Mouse (Mus musculus): ENCODE measurements at regions not wholly inside any gene's neighbourhood (a gene's known extent, or its start where the extent isn't known, plus 50 kb on each side); places are given as distances from the start of the nearest gene placed in this dataset.

DNA sequence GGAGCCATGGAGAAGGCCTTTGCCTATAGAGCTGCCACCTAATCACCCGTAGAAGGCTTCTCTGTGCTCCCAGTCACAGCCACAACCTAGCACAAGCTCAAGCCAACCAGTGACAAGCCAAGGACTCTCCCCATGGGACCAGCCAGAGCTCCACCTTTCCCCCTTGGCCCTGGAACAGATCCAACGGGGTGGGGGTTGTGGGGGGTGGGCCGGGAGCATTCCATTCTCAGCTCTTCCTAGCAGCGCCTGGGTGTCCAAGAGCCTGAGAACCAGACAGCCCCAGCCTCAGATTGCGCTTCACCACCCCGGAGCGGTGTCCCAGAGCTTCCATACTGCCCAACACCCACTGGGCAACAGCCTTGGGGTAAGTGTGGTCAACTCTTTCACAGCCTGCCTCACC, 69.6 kb upstream of the Ccn6 start:
- no peak overlapping the region for H3K4me2 ChIP-seq
- peaks cover 11% of the 10 kb centered on the region for H3K4me1 ChIP-seq
- ATAC-seq (ENCODE audit: low FRiP score) = no peak
- H3K27ac ChIP-seq (replicated peaks) = no peak overlapping the region
- 93% methylated on average over 7 of the region's 7 CpGs for WGBS
- no peaks in the 10 kb centered on the region for H3K27me3 ChIP-seq (replicated peaks)
- H3K36me3 ChIP-seq = no peaks in the 10 kb centered on the region
- H3K4me3 ChIP-seq (replicated peaks) = no peak overlapping the region
- H3K9ac ChIP-seq (replicated peaks) = no peak overlapping the region
- no peaks in the 10 kb centered on the region for H3K9me3 ChIP-seq (replicated peaks)

DNA sequence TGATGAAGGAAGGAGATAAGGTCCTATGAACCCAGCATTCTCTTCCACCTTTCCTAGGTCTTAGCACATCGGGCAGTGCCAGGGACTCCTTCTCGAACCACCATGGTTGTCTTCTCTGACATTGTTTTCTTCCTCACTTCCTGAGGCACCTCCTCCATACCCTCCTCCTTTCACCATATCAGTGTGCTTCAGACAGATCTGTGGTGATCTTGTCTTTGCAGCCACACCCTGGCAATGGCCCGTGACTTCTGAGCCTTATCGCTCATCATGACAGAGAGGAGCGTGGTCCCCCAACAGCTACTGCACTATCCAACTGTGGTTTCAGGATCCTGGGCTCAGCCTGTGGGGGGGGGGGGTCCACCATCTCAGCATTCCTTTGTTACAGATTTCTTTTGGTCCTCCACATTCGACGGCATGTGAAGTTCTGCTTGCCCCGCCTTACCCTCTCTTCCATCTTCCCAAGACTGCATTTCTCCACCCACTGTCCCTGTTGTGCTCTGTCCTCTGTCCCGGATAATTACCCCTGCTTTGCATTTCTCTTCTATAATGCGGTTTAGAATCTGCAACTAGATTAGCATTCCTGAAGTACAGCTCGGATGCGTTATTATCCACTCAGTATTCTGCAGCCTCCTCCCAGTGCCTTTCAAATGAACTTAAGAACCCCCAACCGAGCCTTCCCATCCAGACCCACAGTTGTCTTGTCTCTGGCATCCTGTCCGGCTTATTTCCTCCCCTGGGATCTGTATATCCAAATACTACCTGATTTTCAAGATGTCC, 67.2 kb upstream of the Ccn6 start:
- Histone ChIP-seq H3K9ac (replicated peaks) (no peak overlapping the region), H3K4me1 (peaks cover 28% of the 10 kb centered on the region), H3K4me3 (replicated peaks) (no peak overlapping the region), H3K27ac (replicated peaks) (peak overlapping the region; percentile 48), H3K9me3 (replicated peaks) (no peaks in the 10 kb centered on the region), H3K27me3 (replicated peaks) (no peaks in the 10 kb centered on the region), H3K4me2 (no peak overlapping the region), H3K36me3 (no peaks in the 10 kb centered on the region)
- WGBS = 47% methylated on average over 14 of the region's 14 CpGs
- peak; percentile 6; the same call in 1 of the 2 replicates for ATAC-seq (ENCODE audit: low FRiP score)

DNA sequence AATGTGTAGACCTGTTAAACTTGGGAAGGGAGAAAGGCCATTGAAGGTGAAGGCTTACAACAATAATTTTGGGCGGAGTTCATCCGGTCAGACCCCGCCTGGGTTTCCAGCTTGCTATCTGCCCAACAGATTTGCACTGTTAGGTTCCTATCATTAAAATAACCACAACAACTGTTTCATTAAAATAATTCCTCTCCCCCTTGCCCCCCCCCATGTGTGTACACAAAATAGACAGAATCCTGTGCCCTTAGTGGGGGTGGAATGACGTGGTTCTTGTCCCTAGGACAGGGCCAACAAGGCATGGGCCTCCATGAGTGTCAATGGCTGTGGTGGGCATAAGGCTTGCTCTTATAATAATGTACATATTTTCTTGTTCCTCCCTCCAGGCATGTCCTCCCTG, 65.6 kb upstream of the Ccn6 start:
- no peak for ATAC-seq (ENCODE audit: low FRiP score)
- WGBS = 94% methylated on average over 4 of the region's 4 CpGs
- Histone ChIP-seq H3K4me1 (peaks cover 28% of the 10 kb centered on the region), H3K9me3 (replicated peaks) (no peaks in the 10 kb centered on the region), H3K9ac (replicated peaks) (no peak overlapping the region), H3K36me3 (no peaks in the 10 kb centered on the region), H3K27ac (replicated peaks) (peak overlapping the region; percentile 45), H3K27me3 (replicated peaks) (no peaks in the 10 kb centered on the region), H3K4me3 (replicated peaks) (no peak overlapping the region), H3K4me2 (no peak overlapping the region)

DNA sequence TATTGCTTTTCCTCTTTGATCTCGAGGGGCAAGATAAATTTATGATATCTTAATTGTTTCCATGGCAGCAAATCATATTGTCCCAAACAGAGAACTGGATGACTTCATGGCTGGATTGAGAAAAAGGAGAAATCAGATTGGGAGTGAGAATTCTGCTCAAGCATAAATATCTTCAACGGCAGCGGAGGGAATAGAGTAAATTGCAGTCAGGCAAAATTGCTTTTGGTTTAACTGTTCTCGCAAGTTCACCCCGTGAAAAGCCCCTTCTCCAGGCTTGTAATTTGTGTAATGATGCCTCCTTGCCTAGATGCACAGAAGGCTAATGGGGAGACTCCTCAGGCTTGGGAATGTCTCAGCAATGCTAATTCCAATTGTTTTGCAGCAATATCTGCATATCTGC, 64.4 kb upstream of the Ccn6 start:
- peak; percentile 60 for ATAC-seq (ENCODE audit: low FRiP score)
- Histone ChIP-seq H3K4me3 (replicated peaks) (peak overlapping the region; percentile 16; the same call in 1 of the 2 replicates), H3K4me2 (peak overlapping the region; percentile 53), H3K27ac (replicated peaks) (peak overlapping the region; percentile 90), H3K27me3 (replicated peaks) (no peaks in the 10 kb centered on the region), H3K4me1 (peaks cover 28% of the 10 kb centered on the region), H3K9me3 (replicated peaks) (no peaks in the 10 kb centered on the region), H3K36me3 (no peaks in the 10 kb centered on the region), H3K9ac (replicated peaks) (0 out of 2 replicates have a peak overlapping the region, but pooled peaks have one; percentile 28)
- 8% methylated on average over 5 of the region's 5 CpGs for WGBS

DNA sequence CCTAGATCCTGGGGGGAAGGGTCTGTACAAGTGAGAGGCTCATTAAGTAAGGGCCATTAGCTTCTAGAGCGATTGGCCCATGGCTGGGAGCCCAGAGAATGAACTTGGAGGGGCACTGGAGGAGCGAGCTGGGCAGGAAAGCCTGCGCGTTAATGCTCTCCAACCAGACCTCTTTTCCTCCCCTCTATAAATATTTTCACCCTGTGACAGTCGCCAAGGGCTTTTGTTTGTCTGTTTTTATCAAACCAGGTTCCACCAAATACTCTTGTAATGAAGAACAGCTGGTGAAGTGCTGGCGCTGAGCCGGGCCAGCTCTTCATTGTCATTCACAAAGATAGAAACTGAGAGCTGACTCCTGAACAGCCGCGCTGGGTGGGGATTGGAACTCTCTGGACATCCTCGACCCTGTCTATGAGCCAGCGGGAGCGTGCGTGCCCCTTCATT, 63.9 kb upstream of the Ccn6 start:
- WGBS = 8% methylated on average over 13 of the region's 13 CpGs
- no peaks in the 10 kb centered on the region for H3K36me3 ChIP-seq
- H3K9me3 ChIP-seq (replicated peaks) = no peaks in the 10 kb centered on the region
- H3K4me2 ChIP-seq = peak overlapping the region; percentile 53
- ATAC-seq (ENCODE audit: low FRiP score) = peak; percentile 80
- no peaks in the 10 kb centered on the region for H3K27me3 ChIP-seq (replicated peaks)
- H3K9ac ChIP-seq (replicated peaks) = 0 out of 2 replicates have a peak overlapping the region, but pooled peaks have one; percentile 28
- peak overlapping the region; percentile 16; the same call in 1 of the 2 replicates for H3K4me3 ChIP-seq (replicated peaks)
- H3K4me1 ChIP-seq = peaks cover 28% of the 10 kb centered on the region
- H3K27ac ChIP-seq (replicated peaks) = peak overlapping the region; percentile 90

DNA sequence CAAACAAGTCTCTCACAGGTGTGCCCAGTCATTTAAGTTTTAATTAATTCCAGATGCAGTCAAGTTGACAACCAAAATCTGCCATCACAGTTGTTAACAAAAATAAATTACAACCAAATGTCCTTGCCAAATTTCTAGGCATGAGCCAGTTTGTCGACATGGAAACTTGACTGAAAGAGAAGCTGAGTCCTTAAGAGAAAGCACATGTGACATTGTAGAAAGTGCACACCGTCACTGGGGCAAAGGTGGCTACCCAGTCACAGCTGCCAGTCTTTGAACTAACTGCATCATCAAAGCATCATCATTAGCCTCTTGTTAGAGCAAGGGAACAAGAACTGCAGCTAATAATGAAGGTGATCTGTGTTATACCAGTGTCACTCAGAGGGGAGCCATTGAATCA, 62.9 kb upstream of the Ccn6 start:
- no peaks in the 10 kb centered on the region for H3K27me3 ChIP-seq (replicated peaks)
- 51% methylated on average over 2 of the region's 2 CpGs for WGBS
- H3K9me3 ChIP-seq (replicated peaks) = no peaks in the 10 kb centered on the region
- H3K27ac ChIP-seq (replicated peaks) = peak overlapping the region; percentile 90
- ATAC-seq (ENCODE audit: low FRiP score) = no peak
- no peak overlapping the region for H3K4me3 ChIP-seq (replicated peaks)
- no peak overlapping the region for H3K9ac ChIP-seq (replicated peaks)
- no peak overlapping the region for H3K4me2 ChIP-seq
- H3K36me3 ChIP-seq = no peaks in the 10 kb centered on the region
- peaks cover 28% of the 10 kb centered on the region for H3K4me1 ChIP-seq

DNA sequence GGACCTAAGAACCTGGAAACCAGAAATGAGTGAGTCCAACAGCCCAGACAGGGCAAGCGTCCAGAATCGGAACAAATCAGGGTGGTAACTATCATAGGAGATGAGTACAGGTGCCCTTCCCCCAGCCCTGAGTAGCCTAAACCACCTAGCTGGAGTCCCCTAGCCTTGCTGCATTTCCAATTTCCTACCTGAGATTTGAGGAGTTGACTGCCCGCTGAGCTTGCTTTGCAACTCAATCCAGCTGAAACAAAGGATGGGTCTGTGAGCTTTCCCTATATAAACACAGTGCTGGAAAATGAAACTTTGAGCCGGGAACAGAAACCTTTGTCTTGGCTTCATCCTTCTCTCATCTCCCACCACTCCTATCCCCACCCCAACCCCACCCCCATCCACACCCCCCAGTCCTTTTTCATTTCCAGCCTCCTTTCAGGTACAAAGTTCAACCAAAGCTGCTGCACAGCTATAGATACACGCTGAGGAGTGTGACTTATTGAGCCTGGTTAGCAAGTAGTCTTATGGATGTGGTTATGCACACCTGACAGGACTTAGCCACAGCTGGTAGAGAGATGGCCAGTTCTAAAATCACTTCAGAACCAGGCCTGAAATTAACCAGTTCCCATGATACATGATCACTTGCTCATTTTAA, 61.0 kb upstream of the Ccn6 start:
- Histone ChIP-seq H3K9me3 (replicated peaks) (no peaks in the 10 kb centered on the region), H3K27me3 (replicated peaks) (no peaks in the 10 kb centered on the region), H3K4me2 (no peak overlapping the region), H3K27ac (replicated peaks) (no peak overlapping the region), H3K4me1 (peaks cover 22% of the 10 kb centered on the region), H3K9ac (replicated peaks) (no peak overlapping the region), H3K36me3 (no peaks in the 10 kb centered on the region), H3K4me3 (replicated peaks) (no peak overlapping the region)
- WGBS = 61% methylated on average over 5 of the region's 5 CpGs
- no peak for ATAC-seq (ENCODE audit: low FRiP score)

DNA sequence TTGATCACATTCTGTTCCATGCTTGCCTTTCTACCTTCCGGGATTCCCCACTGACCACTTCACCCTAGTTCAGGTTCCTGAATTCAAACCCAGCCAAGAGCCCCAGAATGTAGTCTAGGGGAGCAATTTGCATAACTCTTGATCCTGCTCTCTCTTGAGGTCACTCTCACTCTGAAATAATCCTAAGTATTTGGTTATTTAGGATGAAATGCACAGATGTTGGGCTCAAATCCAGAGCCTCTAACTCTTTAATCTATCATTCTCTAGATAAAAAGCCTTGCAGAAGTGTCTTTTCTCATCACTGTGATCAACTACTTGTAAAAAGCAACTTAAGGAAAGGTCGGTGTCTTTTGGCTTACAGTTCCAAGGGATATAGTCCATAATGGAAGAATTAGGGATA, 57.4 kb upstream of the Ccn6 start:
- no peak for ATAC-seq (ENCODE audit: low FRiP score)
- Histone ChIP-seq H3K9me3 (replicated peaks) (no peaks in the 10 kb centered on the region), H3K27ac (replicated peaks) (no peak overlapping the region), H3K4me1 (no peaks in the 10 kb centered on the region), H3K9ac (replicated peaks) (no peak overlapping the region), H3K4me3 (replicated peaks) (no peak overlapping the region), H3K4me2 (no peak overlapping the region), H3K27me3 (replicated peaks) (no peaks in the 10 kb centered on the region), H3K36me3 (no peaks in the 10 kb centered on the region)
- WGBS = 85% methylated on average over 2 of the region's 2 CpGs

DNA sequence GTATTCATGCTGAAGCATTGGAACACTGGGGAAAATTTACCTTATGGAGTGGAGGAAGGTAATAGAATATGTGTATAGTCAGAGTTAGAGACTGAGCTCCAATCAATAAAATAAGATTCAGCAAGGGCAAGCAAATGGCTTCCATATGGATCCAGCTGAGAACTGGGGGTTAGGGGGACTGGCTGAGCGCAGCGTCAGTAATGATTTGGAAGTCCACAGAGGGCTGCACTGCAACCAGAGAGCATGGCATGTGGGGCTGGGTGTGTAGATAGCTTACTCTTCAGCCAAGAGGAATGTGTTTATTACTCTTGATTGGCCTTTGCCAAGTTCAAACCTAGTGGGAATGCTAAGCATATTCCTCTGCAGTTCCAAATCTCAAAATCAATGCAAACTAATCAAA, 55.8 kb upstream of the Ccn6 start:
- Histone ChIP-seq H3K27ac (replicated peaks) (no peak overlapping the region), H3K4me1 (no peaks in the 10 kb centered on the region), H3K4me3 (replicated peaks) (no peak overlapping the region), H3K27me3 (replicated peaks) (no peaks in the 10 kb centered on the region), H3K9me3 (replicated peaks) (no peaks in the 10 kb centered on the region), H3K4me2 (no peak overlapping the region), H3K36me3 (no peaks in the 10 kb centered on the region), H3K9ac (replicated peaks) (no peak overlapping the region)
- ATAC-seq (ENCODE audit: low FRiP score) = no peak
- WGBS = 82% methylated on average over 2 of the region's 2 CpGs

DNA sequence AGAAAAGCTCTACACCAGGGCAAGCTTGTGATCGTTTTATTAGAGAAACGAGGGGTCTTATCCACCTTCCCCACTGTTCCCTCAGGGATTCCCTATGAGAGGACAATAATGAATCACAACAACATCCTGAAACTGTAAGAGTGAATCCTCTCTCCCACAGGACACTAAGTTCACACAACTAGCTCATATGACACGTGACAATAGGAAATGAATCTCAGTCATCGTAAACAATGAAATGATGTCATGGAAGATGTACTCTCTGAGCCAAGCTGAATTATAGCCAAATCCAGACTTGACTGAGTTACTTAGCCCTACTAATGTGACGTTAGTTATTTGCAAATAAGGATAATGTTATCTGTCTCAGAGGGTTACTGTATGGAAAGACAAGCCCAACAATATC, 54.6 kb upstream of the Ccn6 start:
- no peak overlapping the region for H3K4me3 ChIP-seq (replicated peaks)
- no peaks in the 10 kb centered on the region for H3K9me3 ChIP-seq (replicated peaks)
- no peaks in the 10 kb centered on the region for H3K36me3 ChIP-seq
- no peaks in the 10 kb centered on the region for H3K27me3 ChIP-seq (replicated peaks)
- no peak for ATAC-seq (ENCODE audit: low FRiP score)
- no peak overlapping the region for H3K4me2 ChIP-seq
- 86% methylated on average over 5 of the region's 5 CpGs for WGBS
- no peak overlapping the region for H3K27ac ChIP-seq (replicated peaks)
- no peaks in the 10 kb centered on the region for H3K4me1 ChIP-seq
- H3K9ac ChIP-seq (replicated peaks) = no peak overlapping the region

DNA sequence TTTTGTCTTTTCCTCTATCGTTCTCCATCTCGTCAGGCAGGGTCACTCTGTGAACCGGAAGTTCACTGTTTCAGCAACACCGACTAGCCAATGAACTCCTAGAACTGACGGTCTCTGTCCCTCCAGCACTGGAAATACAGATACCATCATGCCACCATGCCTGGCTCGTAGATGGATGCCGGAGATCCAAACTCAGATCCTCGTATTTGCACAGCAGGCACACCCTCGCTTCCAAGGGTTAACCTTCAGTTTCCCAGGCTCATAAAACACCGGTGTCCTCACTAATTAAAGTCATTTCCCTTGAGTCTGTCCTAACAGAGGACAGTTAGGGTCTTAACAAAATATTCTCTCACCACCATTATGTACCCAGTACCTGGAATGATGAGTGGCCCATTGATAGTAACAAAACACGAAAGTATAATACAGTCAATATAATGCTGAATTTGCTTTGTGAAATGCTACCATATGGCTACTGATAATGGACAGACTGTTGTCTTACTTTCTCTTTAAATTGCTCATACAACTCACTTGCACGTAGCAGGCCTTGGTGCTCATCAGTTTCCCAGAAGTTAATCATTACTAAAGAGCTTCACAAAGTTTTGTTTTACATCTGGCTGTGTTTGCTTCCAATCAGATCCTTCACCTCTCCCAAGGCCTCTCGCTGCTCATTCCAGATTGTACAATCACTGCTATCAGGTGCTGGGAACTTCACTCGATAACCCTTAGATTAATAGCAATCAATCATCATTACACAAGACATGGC, 52.7 kb upstream of the Ccn6 start:
- WGBS = 78% methylated on average over 14 of the region's 14 CpGs
- no peak for ATAC-seq (ENCODE audit: low FRiP score)

More for the DNA sequence above, 52.7 kb upstream of the Ccn6 start:
- no peaks in the 10 kb centered on the region for H3K36me3 ChIP-seq
- no peak overlapping the region for H3K9ac ChIP-seq (replicated peaks)
- no peak overlapping the region for H3K4me2 ChIP-seq
- H3K27ac ChIP-seq (replicated peaks) = no peak overlapping the region
- H3K4me1 ChIP-seq = no peaks in the 10 kb centered on the region
- H3K9me3 ChIP-seq (replicated peaks) = 0 out of 2 replicates have a peak, but pooled peaks cover 2% of the 10 kb centered on the region
- no peak overlapping the region for H3K4me3 ChIP-seq (replicated peaks)
- no peaks in the 10 kb centered on the region for H3K27me3 ChIP-seq (replicated peaks)
